Mouse (Mus musculus): ENCODE measurements around the gene Brwd1.
"Not testable (repeated sequence)": the region's sequence is repeated elsewhere in the genome, so short reads cannot be mapped to it uniquely, and the experiment has no call there.

Brwd1 gene

GRCm38 (mm10) chr16:95967455-95967854 lies 114.9 kb downstream of the Brwd1 start:
- DNase-seq = no peak

GRCm38 (mm10) chr16:95964427-95965023 lies 117.8 kb downstream of the Brwd1 start:
- peak; percentile 53 for DNase-seq

GRCm38 (mm10) chr16:95961484-95961883 lies 120.8 kb downstream of the Brwd1 start:
- DNase-seq = not testable (repeated sequence)

- DNase-seq = not testable (repeated sequence)
Observed at GRCm38 (mm10) chr16:95960689-95961088, 121.6 kb downstream of the Brwd1 start.

GRCm38 (mm10) chr16:95958080-95958479 lies 124.2 kb downstream of the Brwd1 start:
- DNase-seq = no peak

GRCm38 (mm10) chr16:95956618-95957017 lies 125.7 kb downstream of the Brwd1 start:
- no peak for DNase-seq

GRCm38 (mm10) chr16:95955716-95956346 lies 126.5 kb downstream of the Brwd1 start:
- DNase-seq = no peak

GRCm38 (mm10) chr16:95954341-95954740 lies 128.0 kb downstream of the Brwd1 start:
- DNase-seq = no peak

GRCm38 (mm10) chr16:95953159-95953650 lies 129.1 kb downstream of the Brwd1 start:
- no peak for DNase-seq

GRCm38 (mm10) chr16:95951471-95951870 lies 130.9 kb downstream of the Brwd1 start:
- no peak for DNase-seq

- DNase-seq = peak; percentile 69 to 77
Observed at GRCm38 (mm10) chr16:95945389-95946311, 136.7 kb downstream of the Brwd1 start.

GRCm38 (mm10) chr16:95943186-95943585 lies 139.1 kb downstream of the Brwd1 start:
- no peak for DNase-seq
